Mouse (Mus musculus): ENCODE data around the gene Tmem9b.

GRCm38 (mm10) chr7:109800626-109801025, 48.0 kb upstream of the Tmem9b start:
- TF ChIP-seq CTCF (IDR thresholded peaks at IDR 0.05; ENCODE audit: low read depth, low read length) (no peak), POLR2A (IDR thresholded peaks at IDR 0.05; ENCODE audit: borderline replicate concordance, low read depth, low read length) (no peak)

Measured in bone marrow macrophage, adult 2 months (primary cell).